Mouse (Mus musculus): ENCODE results near the gene Hoxc11.

DNA sequence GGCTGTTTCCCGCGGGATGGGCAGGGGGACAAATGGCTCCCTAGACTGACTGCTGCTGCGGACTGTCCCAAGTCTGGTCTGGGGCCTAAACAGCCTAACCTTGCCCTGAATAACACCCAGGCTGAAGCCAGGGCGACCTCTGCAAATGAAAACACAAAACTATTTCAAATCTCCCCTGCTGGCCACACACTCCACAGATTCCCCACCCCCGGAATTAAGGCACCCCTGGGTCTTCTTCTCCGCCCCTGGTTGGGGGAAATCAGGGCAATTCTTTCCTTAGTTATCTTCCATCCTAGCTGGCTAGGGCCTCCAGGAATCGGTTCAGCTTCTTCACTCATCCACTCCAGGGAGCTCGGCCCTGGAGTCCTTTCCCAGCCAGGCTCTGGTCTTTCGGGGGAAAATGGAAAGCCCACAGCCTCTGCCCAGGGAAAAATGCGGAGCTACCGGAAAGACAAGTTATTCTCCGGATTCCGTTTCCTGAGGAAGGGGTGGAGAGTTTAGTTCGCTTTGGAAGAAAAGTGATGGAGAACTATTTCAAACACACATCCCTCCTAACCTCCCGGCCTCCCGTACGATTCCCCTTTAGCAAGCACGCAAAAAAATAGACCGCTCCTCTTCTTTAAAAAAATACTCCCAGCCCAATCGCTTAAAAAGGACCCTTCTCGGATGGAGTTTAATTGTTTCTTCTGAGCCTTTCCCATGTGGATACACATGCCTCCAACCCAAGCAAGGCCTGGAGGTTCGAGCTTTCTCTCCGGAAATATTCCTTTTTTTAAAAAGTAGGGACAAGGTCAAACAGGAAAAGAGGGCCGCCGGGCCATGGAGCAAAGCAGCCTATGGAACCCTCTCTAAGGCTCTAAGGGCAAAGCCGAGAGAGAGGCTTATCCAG is 11.0 kb downstream of the Hoxc11 start:
- TF ChIP-seq EP300 (IDR thresholded peaks at IDR 0.05; ENCODE audit: low read depth) (no peak), CTCF (IDR thresholded peaks at IDR 0.05; ENCODE audit: low read depth) (no peak)

All from heart, postnatal 0 days (tissue).